In the genomic region with DNA sequence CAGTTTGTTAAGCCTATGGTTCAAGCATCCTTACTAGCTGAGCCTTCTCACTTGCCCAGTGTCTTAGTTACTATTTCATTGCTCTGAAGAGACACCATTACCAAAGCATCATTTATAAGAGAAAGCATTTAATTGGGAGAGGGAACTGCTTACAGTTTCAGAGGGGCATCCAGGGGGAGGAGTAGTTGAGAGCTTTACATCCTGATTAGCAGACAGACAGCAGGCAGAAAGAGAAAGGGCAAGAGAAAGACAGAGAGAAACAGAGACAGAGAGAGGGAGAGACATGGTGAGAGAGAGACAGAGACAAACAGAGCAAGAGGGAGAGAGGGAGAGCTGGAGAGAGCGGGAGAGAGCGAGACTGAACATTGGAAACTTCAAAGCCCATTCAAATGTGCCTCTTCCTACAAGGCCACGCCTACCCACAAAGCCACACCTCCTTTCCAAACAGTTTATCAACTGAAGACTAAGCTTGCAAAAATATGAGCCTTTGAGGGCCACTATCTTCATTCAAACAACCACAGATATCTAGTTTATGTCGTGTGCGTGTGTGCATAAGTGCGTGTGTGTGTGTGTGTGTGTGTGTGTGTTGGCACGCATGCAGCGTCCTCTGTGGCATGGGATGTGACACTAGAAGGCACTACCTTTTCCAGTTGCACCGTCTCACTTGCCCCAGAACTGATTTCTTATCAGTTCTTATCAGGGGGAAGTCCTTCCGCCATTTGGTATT, we compare ENCODE assay signal across 26 mouse cellular contexts. TPM values are rescaled to one million over a fixed set of nuclear protein-coding genes. Genes with fewer than 3 reads are reported as not detected.
DNase-seq lines count a peak whose midpoint lies in the region; ATAC-seq and TF ChIP-seq lines count a peak whose summit lies in the region.
"Had no signal": no experiment of that assay in that cellular context is flagged by ENCODE, and none has a peak within 500 bp of the region (broad histone marks: within the 10 kb centered on the region; RNA-seq: fewer than 3 reads in every experiment).

No protein-coding gene starts in this region.

- H3K27me3 ChIP-seq in liver, adult 2 months (ENCODE audit: control insufficient read depth, insufficient read depth, low read length): no peaks in the 10 kb centered on the region
- H3K27me3 ChIP-seq in liver, postnatal 0 days (ENCODE audit: insufficient read depth, low read length): no peaks in the 10 kb centered on the region
- H3K27me3 ChIP-seq in forebrain, embryonic 15.5 days: no peaks in the 10 kb centered on the region
- H3K27me3 ChIP-seq: midbrain, embryonic 12.5 days; neural tube, embryonic 12.5 days had no signal

- H3K27ac ChIP-seq in liver, adult 2 months (replicated peaks; ENCODE audit: insufficient read depth, low read depth, low read length): no peak overlapping the region
- no peak overlapping the region for H3K27ac ChIP-seq in liver, postnatal 0 days (ENCODE audit: low read depth)
- H3K27ac ChIP-seq in forebrain, embryonic 15.5 days (replicated peaks): no peak overlapping the region
- H3K27ac ChIP-seq: hindbrain, embryonic 10.5 days; midbrain, embryonic 12.5 days; neural tube, embryonic 12.5 days had no signal

- H3K9me3 ChIP-seq in liver, postnatal 0 days (ENCODE audit: low read length): no peaks in the 10 kb centered on the region
- H3K9me3 ChIP-seq in forebrain, embryonic 15.5 days: no peaks in the 10 kb centered on the region
- H3K9me3 ChIP-seq: G1E; hindbrain, embryonic 10.5 days; midbrain, embryonic 12.5 days; neural tube, embryonic 12.5 days had no signal

- H3K36me3 ChIP-seq in liver, adult 2 months (ENCODE audit: control insufficient read depth, insufficient read depth, low read length): no peaks in the 10 kb centered on the region
- H3K36me3 ChIP-seq in liver, postnatal 0 days (replicated peaks; ENCODE audit: insufficient read depth, low read length): no peaks in the 10 kb centered on the region
- H3K36me3 ChIP-seq in forebrain, embryonic 15.5 days: no peaks in the 10 kb centered on the region
- H3K36me3 ChIP-seq: G1E; hindbrain, embryonic 10.5 days; midbrain, embryonic 12.5 days; neural tube, embryonic 12.5 days had no signal

- peaks cover 12% of the 10 kb centered on the region for H3K4me1 ChIP-seq in liver, adult 2 months (ENCODE audit: control insufficient read depth, insufficient read depth, low read length)
- H3K4me1 ChIP-seq in liver, postnatal 0 days (ENCODE audit: insufficient read depth): peaks cover 9% of the 10 kb centered on the region; the same call in 1 of the 2 replicates
- no peaks in the 10 kb centered on the region for H3K4me1 ChIP-seq in forebrain, embryonic 15.5 days
- H3K4me1 ChIP-seq: hindbrain, embryonic 10.5 days; midbrain, embryonic 12.5 days; neural tube, embryonic 12.5 days had no signal

- intact Hi-C loops in gastrocnemius, postnatal 14 days (cut with DNase I; ENCODE audit: low total_unique reads): no loop called here

- no peak for TF ChIP-seq POLR2A in liver, adult 2 months (IDR thresholded peaks at IDR 0.05; ENCODE audit: extremely low read depth, insufficient read depth, low read length)

- no peaks in the 10 kb centered on the region for H3K79me2 ChIP-seq in liver, adult 2 months (ENCODE audit: control insufficient read depth, insufficient read depth, low read length)

- 72% methylated on average over 10 of the region's 10 CpGs for WGBS in liver, adult 2 months
- WGBS in liver, postnatal 0 days (ENCODE audit: insufficient replicate concordance): 40% methylated on average over 10 of the region's 10 CpGs
- WGBS in forebrain, embryonic 15.5 days: 79% methylated on average over 10 of the region's 10 CpGs

- H3K9ac ChIP-seq in liver, adult 2 months (ENCODE audit: low read depth, low read length): no peak overlapping the region
- H3K9ac ChIP-seq in liver, postnatal 0 days (replicated peaks): no peak overlapping the region
- no peak overlapping the region for H3K9ac ChIP-seq in forebrain, embryonic 15.5 days (replicated peaks)
- H3K9ac ChIP-seq: lung, embryonic 14.5 days; midbrain, embryonic 12.5 days; neural tube, embryonic 12.5 days had no signal

- H3K4me2 ChIP-seq in liver, postnatal 0 days (ENCODE audit: low read depth, low read length): peak overlapping the region; percentile 55
- no peak overlapping the region for H3K4me2 ChIP-seq in forebrain, embryonic 15.5 days (replicated peaks)
- H3K4me2 ChIP-seq: lung, embryonic 14.5 days; midbrain, embryonic 12.5 days; neural tube, embryonic 12.5 days had no signal

- no peak for TF ChIP-seq CTCF in liver, adult 2 months (IDR thresholded peaks at IDR 0.05; ENCODE audit: low read depth, low read length)
- TF ChIP-seq CTCF in liver, postnatal 0 days (IDR thresholded peaks at IDR 0.05; ENCODE audit: low read depth): no peak

- TF ChIP-seq EP300 in liver, postnatal 0 days (IDR thresholded peaks at IDR 0.05; ENCODE audit: low read depth): peak; percentile 55; the same call in 1 of the 2 replicates

- DNase-seq in R1 (ENCODE audit: low read depth, low spot score): peak; percentile 72
- DNase-seq in c-Kit-positive CD71-positive TER-119-negative erythroid progenitor cells, embryonic 14.5 days (ENCODE audit: low read depth): peak; percentile 67
- peak; percentile 30 for DNase-seq in liver, adult 2 months (ENCODE audit: extremely low read depth, low read depth, low spot score)
- DNase-seq in liver, postnatal 0 days: peak; percentile 33
- DNase-seq in gastrocnemius, postnatal 14 days: no peak
- no peak for DNase-seq in heart, adult 11 months
- no peak for DNase-seq in kidney, postnatal 14 days
- DNase-seq: cerebellum, adult 9-11 months; gastrocnemius, postnatal 10 days; kidney, adult 18-20 months; kidney, postnatal 25 days; layer of hippocampus, adult 9-11 months; lung, embryonic 14.5 days; lung, postnatal 4 days had no signal

- peak; percentile 30 for ATAC-seq in liver, postnatal 0 days
- no peak for ATAC-seq in forebrain, embryonic 15.5 days (replicated peaks)

- H3K4me3 ChIP-seq in liver, adult 2 months (ENCODE audit: insufficient read depth, low read depth, low read length): no peak overlapping the region
- H3K4me3 ChIP-seq in liver, postnatal 0 days (ENCODE audit: low read depth, low read length): no peak overlapping the region
- H3K4me3 ChIP-seq in forebrain, embryonic 15.5 days: no peak overlapping the region
- H3K4me3 ChIP-seq: hindbrain, embryonic 10.5 days; midbrain, embryonic 12.5 days; neural tube, embryonic 12.5 days had no signal

RNA-seq across cellular contexts. Expression of a gene that starts 32.9 kb away (rescaled TPM):
- total RNA-seq in liver, adult 2 months (2014; rRNA removed): not detected in 2 replicates
- polyA plus RNA-seq in liver, adult 2 months (2012; rRNA removed): not detected in 2 replicates
- polyA plus RNA-seq in liver, postnatal 0 days (2015; fragmentation: Nextera tagmentation; extraction: Ambion mirVana): not detected in 2 replicates
- polyA plus RNA-seq in forebrain, embryonic 15.5 days (2015; fragmentation: Nextera tagmentation; extraction: Ambion mirVana): not detected in 2 replicates
- not detected for total RNA-seq in gastrocnemius, postnatal 14 days (2021)
- total RNA-seq: adrenal gland, adult 18-20 months; adrenal gland, postnatal 4 days; gastrocnemius, postnatal 10 days; left cerebral cortex, adult 8-10 months; monocyte, adult 5-6 weeks had no signal
- polyA plus RNA-seq: G1E; hindbrain, embryonic 10.5 days; limb, embryonic 11.5 days; lung, embryonic 14.5 days; midbrain, embryonic 12.5 days; neural tube, embryonic 12.5 days; small intestine, adult 2 months had no signal

RNA-seq across cellular contexts. Expression of a gene that starts 40.8 kb away (rescaled TPM):
- 60.5 and 63.4 TPM in 2 replicates for total RNA-seq in liver, adult 2 months (2014; rRNA removed)
- polyA plus RNA-seq in liver, adult 2 months (2012; rRNA removed): 5.8 and 6.8 TPM in 2 replicates
- 15.3 TPM in 2 replicates for polyA plus RNA-seq in liver, postnatal 0 days (2015; fragmentation: Nextera tagmentation; extraction: Ambion mirVana)
- 21.6 and 22.3 TPM in 2 replicates for polyA plus RNA-seq in forebrain, embryonic 15.5 days (2015; fragmentation: Nextera tagmentation; extraction: Ambion mirVana)
- 10 to 100 TPM; 38.4 to 40.8 TPM for total RNA-seq in gastrocnemius, postnatal 14 days (2021)

RNA-seq across cellular contexts. Expression of a gene that starts 44.4 kb away (rescaled TPM):
- 0.18 TPM in 1 of 2 replicates, not detected in the other for total RNA-seq in liver, adult 2 months (2014; rRNA removed)
- polyA plus RNA-seq in liver, adult 2 months (2012; rRNA removed): 0.06 TPM in 2 replicates
- polyA plus RNA-seq in liver, postnatal 0 days (2015; fragmentation: Nextera tagmentation; extraction: Ambion mirVana): 0.26 and 3.2 TPM in 2 replicates
- polyA plus RNA-seq in forebrain, embryonic 15.5 days (2015; fragmentation: Nextera tagmentation; extraction: Ambion mirVana): 0.46 and 0.60 TPM in 2 replicates
- total RNA-seq in gastrocnemius, postnatal 14 days (2021): 1,000 to 10,000 TPM; 1,741 to 1,856 TPM
- total RNA-seq: monocyte, adult 5-6 weeks had no signal
- polyA plus RNA-seq: forebrain, embryonic 11.5 days; G1E had no signal

Comparison
In these comparisons a context has a peak if more than half of its experiments do, and no peak if none do; other contexts are left out.
1. DNase-seq: peak in R1 (single experiment), c-Kit-positive CD71-positive TER-119-negative erythroid progenitor cells, embryonic 14.5 days (single experiment), liver, adult 2 months (single experiment) and liver, postnatal 0 days (single experiment); none in gastrocnemius, postnatal 14 days (single experiment), heart, adult 11 months (single experiment) and kidney, postnatal 14 days (single experiment).